Mouse (Mus musculus) lung, postnatal 0 days (tissue): ENCODE data around the gene Gfod1. TPM values are rescaled to one million over a fixed set of nuclear protein-coding genes. Genes with fewer than 3 reads are reported as not detected.

ENCODE experiments used
- ATAC-seq: fragments of 200-750 bp; cut with Nextera tagmentation; 2 replicates; pipeline ENCODE4 v1.8.0; 2017; ENCODE audit warnings: moderate library complexity
- DNase-seq: peaks from one replicate; pipeline ENCODE4 v3.0.0-alpha.2; 2016; ENCODE audit warnings: low spot score
- H3K27ac ChIP-seq: fragments of 300-500 bp; sonication (generic); 2 replicates; pipeline ENCODE4 v1.5.1; 2014; ENCODE audit warnings: antibody characterized with exemption, mild to moderate bottlenecking, low read length, mixed read lengths
- H3K27me3 ChIP-seq: fragments of 300-500 bp; sonication (generic); replicated peaks from 2 replicates; pipeline ENCODE4 v1.6.1; 2014; ENCODE audit warnings: low read length, mixed read lengths; ENCODE audit not compliant: insufficient read depth
- H3K36me3 ChIP-seq: fragments of 300-500 bp; sonication (generic); 2 replicates; pipeline ENCODE4 v1.6.1; 2014; ENCODE audit warnings: low read length, mixed read lengths; ENCODE audit not compliant: insufficient read depth
- H3K4me1 ChIP-seq: fragments of 300-500 bp; sonication (generic); 2 replicates; pipeline ENCODE4 v1.6.1; 2014; ENCODE audit warnings: antibody characterized with exemption, low read depth, low read length, mixed read lengths; ENCODE audit not compliant: insufficient read depth
- H3K4me2 ChIP-seq: fragments of 300-500 bp; sonication (generic); replicated peaks from 2 replicates; pipeline ENCODE4 v1.6.1; 2014; ENCODE audit warnings: low read depth, mild to moderate bottlenecking, low read length, moderate library complexity, mixed read lengths
- H3K4me3 ChIP-seq: fragments of 300-500 bp; sonication (generic); 2 replicates; pipeline ENCODE4 v1.5.1; 2014; ENCODE audit warnings: low read depth, low read length
- H3K9ac ChIP-seq: fragments of 300-500 bp; sonication (generic); replicated peaks from 2 replicates; pipeline ENCODE4 v1.6.1; 2014; ENCODE audit warnings: low read depth, mild to moderate bottlenecking
- H3K9me3 ChIP-seq: fragments of 300-500 bp; sonication (generic); 2 replicates; pipeline ENCODE4 v1.6.1; 2016; ENCODE audit warnings: low read length, mixed read lengths
- CTCF ChIP-seq: IDR thresholded peaks from 2 replicates; pipeline ENCODE4 v1.5.1; 2016; ENCODE audit warnings: antibody characterized with exemption, mild to moderate bottlenecking
- EP300 ChIP-seq: IDR thresholded peaks from 2 replicates; pipeline ENCODE4 v1.6.1; 2016; ENCODE audit warnings: antibody characterized with exemption, mild to moderate bottlenecking, control low read depth
- WGBS: fragments of 180-500 bp; shearing (Covaris S2); extraction: QIAGEN DNeasy Blood & Tissue Kit; methylation state at CpG from one replicate; pipeline ENCODE4 v1.1.7; 2014; 5-methylcytosine and 5-hydroxymethylcytosine counted together
- polyA plus RNA-seq: library from polyadenylated mRNA; unstranded; fragments of >200 nt; fragmentation: Nextera tagmentation; extraction: Ambion mirVana; gene quantifications from 2 replicates; pipeline ENCODE4 v1.2.1, GENCODE M21; 2015

The Gfod1 gene
- polyA plus RNA-seq, 1 experiment from 2014 or later: 1.6 TPM

DNA sequence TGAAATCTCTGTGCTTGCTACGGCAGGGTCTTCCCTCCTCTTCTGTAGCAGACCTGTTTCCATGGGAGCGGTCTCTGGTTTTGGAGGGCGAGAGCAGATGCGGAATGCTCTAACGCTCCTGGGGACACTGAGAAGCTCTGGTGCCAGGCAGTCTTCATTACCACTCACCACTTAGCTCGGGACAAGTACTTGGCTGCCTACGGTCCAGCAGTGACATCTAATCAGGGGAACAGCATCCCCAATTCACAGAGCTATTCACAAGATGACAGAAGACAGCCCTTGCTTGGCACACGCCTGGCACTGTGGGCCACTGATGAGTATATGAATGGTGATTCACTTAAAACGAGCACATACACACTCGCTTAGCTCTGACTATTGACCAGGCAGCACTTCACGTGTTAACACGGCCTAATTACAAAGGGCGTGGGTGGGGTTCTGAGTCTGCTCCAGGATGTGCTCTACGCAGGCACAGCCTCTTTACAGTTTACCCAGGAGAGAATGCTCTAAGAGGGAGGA, 151.9 kb downstream of the Gfod1 start:
- Histone ChIP-seq H3K36me3 (no peaks in the 10 kb centered on the region), H3K4me1 (no peaks in the 10 kb centered on the region), H3K27me3 (no peaks in the 10 kb centered on the region), H3K9me3 (no peaks in the 10 kb centered on the region), H3K9ac (no peak overlapping the region), H3K27ac (no peak overlapping the region), H3K4me3 (no peak overlapping the region), H3K4me2 (no peak overlapping the region)
- ATAC-seq: no peak
- no peak for TF ChIP-seq EP300
- no peak for TF ChIP-seq CTCF
- no peak for DNase-seq
- WGBS: 90% methylated on average over 14 of the region's 14 CpGs

DNA sequence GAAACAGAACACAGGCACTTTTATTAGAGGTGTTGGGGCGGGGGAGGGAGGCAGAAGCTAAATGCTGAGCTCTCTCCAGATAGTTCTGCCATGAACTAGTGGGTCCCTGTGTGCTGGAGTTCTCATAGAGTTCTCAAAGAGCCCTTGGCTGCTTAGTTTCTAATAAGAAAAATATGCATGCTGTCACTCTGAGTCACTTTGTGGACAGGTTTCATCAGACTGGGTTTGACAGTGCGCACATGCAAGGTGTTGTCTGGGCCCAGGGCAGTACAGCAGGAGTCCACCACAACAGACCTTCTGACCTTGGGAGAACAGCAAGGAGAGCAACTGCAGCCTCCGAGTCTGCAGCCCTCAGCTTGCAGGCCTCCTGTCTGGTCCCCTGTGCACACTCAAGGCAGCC, 154.3 kb downstream of the Gfod1 start:
- DNase-seq: no peak
- 90% methylated on average over 3 of the region's 3 CpGs for WGBS
- Histone ChIP-seq H3K4me2 (no peak overlapping the region), H3K27me3 (no peaks in the 10 kb centered on the region), H3K4me3 (no peak overlapping the region), H3K36me3 (no peaks in the 10 kb centered on the region), H3K9ac (no peak overlapping the region), H3K27ac (no peak overlapping the region), H3K9me3 (no peaks in the 10 kb centered on the region), H3K4me1 (no peaks in the 10 kb centered on the region)
- TF ChIP-seq EP300: no peak
- TF ChIP-seq CTCF: no peak
- ATAC-seq: no peak

DNA sequence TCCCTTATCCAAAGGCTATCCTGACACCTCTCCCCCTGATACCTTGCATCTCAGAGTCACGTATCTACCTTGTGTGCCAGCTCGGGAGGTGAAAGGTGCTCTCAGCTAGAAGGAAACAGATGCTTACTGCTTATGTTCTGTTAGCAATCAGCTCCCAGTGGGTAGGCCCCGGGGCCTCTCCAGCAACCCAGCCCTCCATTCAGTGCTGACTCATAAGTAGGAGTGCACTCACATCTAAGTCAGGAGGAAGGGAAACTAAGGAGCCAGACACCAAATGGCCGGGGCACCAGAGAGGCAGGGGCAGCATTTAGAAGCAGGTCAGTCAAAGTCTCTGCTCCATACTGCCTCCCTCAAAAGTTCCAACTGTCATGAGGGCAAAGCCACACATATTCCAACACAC, 155.3 kb downstream of the Gfod1 start:
- Histone ChIP-seq H3K4me3 (no peak overlapping the region), H3K9me3 (no peaks in the 10 kb centered on the region), H3K4me1 (no peaks in the 10 kb centered on the region), H3K27me3 (no peaks in the 10 kb centered on the region), H3K27ac (no peak overlapping the region), H3K36me3 (no peaks in the 10 kb centered on the region), H3K4me2 (no peak overlapping the region), H3K9ac (no peak overlapping the region)
- ATAC-seq: no peak
- 71% methylated on average over 4 of the region's 4 CpGs for WGBS
- DNase-seq: peak; percentile 21
- no peak for TF ChIP-seq EP300
- no peak for TF ChIP-seq CTCF

DNA sequence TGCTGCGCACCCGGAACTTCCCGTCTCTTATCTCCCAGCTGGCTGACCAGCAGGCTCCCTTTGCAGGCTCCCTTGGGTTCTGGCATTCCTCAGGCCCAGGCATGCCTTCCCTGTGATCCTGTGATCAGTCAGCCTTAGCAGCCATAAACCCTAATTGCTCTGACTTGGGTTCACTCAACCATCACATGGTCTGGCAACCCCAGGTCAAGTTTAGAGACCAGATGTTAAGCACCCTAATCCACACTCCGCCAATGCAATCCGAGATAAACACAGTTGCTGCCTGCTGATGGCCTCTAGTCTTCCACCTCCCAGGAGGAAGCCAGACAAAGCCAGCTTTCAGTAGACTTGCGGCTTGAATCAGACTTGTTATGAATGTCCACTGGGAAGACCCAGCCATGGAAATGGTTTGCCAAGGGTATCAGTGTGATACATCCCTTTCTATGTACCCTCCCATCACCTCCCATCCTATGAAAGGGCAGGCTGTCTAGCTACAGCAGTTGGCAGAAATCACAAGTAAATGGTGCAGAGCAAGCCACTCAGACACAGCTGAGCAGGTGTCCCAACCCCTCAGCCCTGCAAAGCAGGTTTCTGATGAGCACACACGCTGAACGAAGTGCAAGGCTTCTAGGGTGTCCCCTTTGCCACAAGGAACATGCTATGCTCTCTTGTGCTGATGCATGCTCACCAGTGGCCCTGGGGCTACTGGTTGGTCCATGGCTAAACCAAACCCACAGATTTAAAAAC, 157.3 kb downstream of the Gfod1 start:
- Histone ChIP-seq H3K9me3 (no peaks in the 10 kb centered on the region), H3K27me3 (no peaks in the 10 kb centered on the region), H3K4me2 (no peak overlapping the region), H3K4me3 (no peak overlapping the region), H3K36me3 (no peaks in the 10 kb centered on the region), H3K27ac (no peak overlapping the region), H3K4me1 (no peaks in the 10 kb centered on the region), H3K9ac (no peak overlapping the region)
- 73% methylated on average over 8 of the region's 8 CpGs for WGBS
- TF ChIP-seq CTCF: no peak
- TF ChIP-seq EP300: no peak
- ATAC-seq: no peak
- no peak for DNase-seq

Other genes with a start within 250 kb of the Gfod1 start
- 25.4 and 27.5 TPM in 2 replicates for gene Tbc1d7, start 132.7 kb downstream of the Gfod1 start, polyA plus RNA-seq
- gene Sirt5, start 61.3 kb upstream of the Gfod1 start, polyA plus RNA-seq: 11.9 and 15.6 TPM in 2 replicates
- gene Nol7, start 94.2 kb upstream of the Gfod1 start, polyA plus RNA-seq: 95.7 and 98.8 TPM in 2 replicates
- gene Ranbp9, start 177.1 kb upstream of the Gfod1 start, polyA plus RNA-seq: 12.4 and 14.2 TPM in 2 replicates